Mouse (Mus musculus): Measurements from ENCODE around the gene Rundc3a. TPM values are rescaled to one million over a fixed set of nuclear protein-coding genes. Genes with fewer than 3 reads are reported as not detected.
"Not testable (repeated sequence)": the region's sequence is repeated elsewhere in the genome, so short reads cannot be mapped to it uniquely, and the experiment has no call there.

Rundc3a gene
- polyA plus RNA-seq, 1 experiment from 2014 or later = 115 TPM

DNA sequence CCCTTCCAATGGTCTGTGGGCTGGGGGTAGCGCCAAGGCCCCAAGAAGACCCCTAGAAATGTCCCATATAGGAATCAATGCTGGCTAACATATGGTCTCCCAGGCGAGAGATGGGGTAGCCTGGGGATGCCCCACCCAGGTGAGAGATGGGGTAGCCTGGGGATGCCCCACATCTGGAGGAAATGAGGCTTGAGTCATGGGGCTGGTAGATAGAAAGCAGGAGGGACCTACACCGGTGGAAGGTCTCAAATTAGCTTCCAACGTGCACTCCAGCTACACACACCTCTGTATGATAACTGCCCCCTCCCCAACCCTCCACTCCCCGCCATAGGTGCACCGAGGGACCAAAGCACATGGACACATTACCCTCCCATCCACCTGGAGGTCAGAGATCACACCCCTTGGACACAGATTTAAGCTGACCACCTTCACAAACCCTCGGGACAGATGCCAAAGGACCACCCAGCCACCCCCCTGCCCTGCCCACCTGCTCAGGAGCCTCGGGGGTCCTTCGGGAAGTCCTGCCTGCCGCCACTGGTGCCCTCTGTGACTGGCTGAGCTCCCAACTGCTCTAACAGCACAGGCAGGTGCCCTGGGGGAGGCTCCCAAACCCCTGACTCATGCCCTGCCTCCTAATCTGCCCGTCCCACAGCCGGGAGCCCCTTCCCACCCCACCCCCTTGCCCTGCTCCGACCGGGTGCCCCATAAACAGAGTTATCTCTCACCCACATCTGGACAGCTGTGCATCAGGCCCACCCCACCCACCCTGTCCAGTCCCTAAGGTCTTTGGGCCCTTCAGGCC, 28.4 kb upstream of the Rundc3a start:
- Histone ChIP-seq H3K9ac (ENCODE audit: low read length) (no peak overlapping the region), H3K36me3 (ENCODE audit: control insufficient read depth, insufficient read depth, low read length) (no peaks in the 10 kb centered on the region), H3K4me3 (ENCODE audit: low read depth, low read length) (no peak overlapping the region), H3K9me3 (replicated peaks; ENCODE audit: control insufficient read depth, low read length) (no peaks in the 10 kb centered on the region), H3K4me2 (ENCODE audit: low read length) (no peak overlapping the region), H3K27ac (ENCODE audit: low read depth, low read length) (no peak overlapping the region), H3K4me1 (ENCODE audit: control insufficient read depth, insufficient read depth, low read length) (no peaks in the 10 kb centered on the region), H3K27me3 (replicated peaks; ENCODE audit: control insufficient read depth, insufficient read depth, low read length) (no peaks in the 10 kb centered on the region)
- 79% methylated on average over 14 of the region's 14 CpGs for WGBS
- DNase-seq (ENCODE audit: low spot score) (no peak), ATAC-seq (no peak)

DNA sequence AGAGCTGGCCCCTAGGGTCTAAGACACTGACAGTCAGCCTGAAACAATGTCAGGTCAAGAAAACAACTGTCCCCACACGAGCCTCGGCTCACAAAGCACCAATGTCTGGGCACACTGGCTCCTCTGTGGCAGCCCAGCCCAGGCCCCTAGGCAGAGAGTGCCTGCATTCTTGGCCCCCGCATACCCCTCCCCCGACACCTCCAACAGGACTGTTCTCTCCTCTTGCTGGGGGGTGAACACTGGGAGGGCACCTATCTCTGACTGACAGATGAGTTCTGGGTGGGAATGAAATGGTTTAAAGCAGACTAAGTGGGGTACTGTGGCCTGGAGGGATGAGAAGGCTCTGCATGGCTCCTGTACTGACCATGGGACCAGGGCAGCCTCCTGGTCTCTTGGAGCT, 27.5 kb upstream of the Rundc3a start:
- DNase-seq (ENCODE audit: low spot score) = no peak
- WGBS = 49% methylated on average over 4 of the region's 4 CpGs
- no peaks in the 10 kb centered on the region for H3K4me1 ChIP-seq (ENCODE audit: control insufficient read depth, insufficient read depth, low read length)
- no peaks in the 10 kb centered on the region for H3K36me3 ChIP-seq (ENCODE audit: control insufficient read depth, insufficient read depth, low read length)
- no peak overlapping the region for H3K4me2 ChIP-seq (ENCODE audit: low read length)
- no peaks in the 10 kb centered on the region for H3K9me3 ChIP-seq (replicated peaks; ENCODE audit: control insufficient read depth, low read length)
- no peak overlapping the region for H3K9ac ChIP-seq (ENCODE audit: low read length)
- ATAC-seq = no peak
- H3K27ac ChIP-seq (ENCODE audit: low read depth, low read length) = no peak overlapping the region
- H3K27me3 ChIP-seq (replicated peaks; ENCODE audit: control insufficient read depth, insufficient read depth, low read length) = no peaks in the 10 kb centered on the region
- H3K4me3 ChIP-seq (ENCODE audit: low read depth, low read length) = no peak overlapping the region

DNA sequence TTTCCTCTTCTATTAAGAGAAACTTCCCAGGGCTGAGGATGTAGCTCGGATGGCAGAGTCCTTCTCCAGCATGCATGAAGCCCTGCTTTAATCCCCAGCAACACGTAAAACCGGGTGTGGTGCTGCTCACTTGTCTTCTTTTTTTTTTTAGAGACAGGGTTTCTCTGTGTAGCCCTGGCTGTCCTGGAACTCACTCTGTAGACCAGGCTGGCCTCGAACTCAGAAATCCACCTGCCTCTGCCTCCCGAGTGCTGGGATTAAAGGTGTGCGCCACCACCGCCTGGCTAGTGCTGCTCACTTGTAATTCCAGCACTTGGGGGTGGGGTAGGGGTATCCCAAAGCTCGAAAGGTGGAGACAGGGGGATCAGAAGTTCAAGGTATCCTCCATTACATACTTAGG, 27.1 kb upstream of the Rundc3a start, which contains the start of gene Slc4a1:
TSS of gene Slc4a1 (minus strand) at position 101 of the 400 bp plus-strand sequence.
- H3K4me3 ChIP-seq (ENCODE audit: low read depth, low read length); H3K4me1 ChIP-seq (ENCODE audit: control insufficient read depth, insufficient read depth, low read length); H3K36me3 ChIP-seq (ENCODE audit: control insufficient read depth, insufficient read depth, low read length); DNase-seq (ENCODE audit: low spot score); H3K9ac ChIP-seq (ENCODE audit: low read length); ATAC-seq; H3K9me3 ChIP-seq (replicated peaks; ENCODE audit: control insufficient read depth, low read length); H3K27ac ChIP-seq (ENCODE audit: low read depth, low read length); H3K27me3 ChIP-seq (replicated peaks; ENCODE audit: control insufficient read depth, insufficient read depth, low read length); H3K4me2 ChIP-seq (ENCODE audit: low read length): not testable (repeated sequence)
- 82% methylated on average over 8 of the region's 8 CpGs for WGBS

DNA sequence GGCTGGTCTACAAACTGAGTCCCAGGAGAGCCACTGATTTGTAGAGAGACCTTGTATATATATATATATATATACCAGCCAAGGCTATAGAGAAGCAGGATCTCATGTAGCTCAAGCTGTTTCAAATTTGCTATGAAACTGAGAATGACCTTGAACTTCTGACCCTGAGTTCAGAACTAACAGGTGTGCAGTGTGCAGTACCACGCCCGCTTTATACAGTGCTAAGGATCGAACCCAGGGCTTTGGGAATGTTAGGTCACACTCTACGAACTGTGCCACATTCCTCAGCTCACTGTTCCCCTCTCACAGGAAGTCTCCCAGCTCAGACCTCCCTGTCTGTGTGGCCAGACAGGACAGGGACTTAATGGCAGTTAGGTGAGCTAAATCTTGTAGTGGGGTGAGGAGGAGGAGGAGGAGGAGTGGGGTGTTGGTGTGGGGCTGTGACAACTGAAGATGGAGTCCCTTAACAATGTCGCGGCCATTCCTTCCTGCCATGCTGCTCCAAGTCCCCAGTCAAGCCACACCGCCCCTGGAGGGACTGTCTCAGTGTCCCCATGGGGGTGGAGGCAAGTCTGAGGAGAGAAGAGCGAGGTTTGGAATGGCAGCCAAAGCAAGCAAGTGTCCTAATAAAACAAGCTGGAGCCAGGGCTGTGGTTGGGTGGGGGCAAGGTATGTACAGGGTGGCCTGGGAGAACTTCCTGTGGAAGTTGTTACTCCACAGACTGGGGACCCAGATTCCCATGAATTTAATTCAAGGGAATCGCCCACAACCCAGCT, 25.5 kb upstream of the Rundc3a start:
- Histone ChIP-seq H3K4me3 (ENCODE audit: low read depth, low read length) (no peak overlapping the region), H3K9me3 (replicated peaks; ENCODE audit: control insufficient read depth, low read length) (no peaks in the 10 kb centered on the region), H3K4me2 (ENCODE audit: low read length) (no peak overlapping the region), H3K27me3 (replicated peaks; ENCODE audit: control insufficient read depth, insufficient read depth, low read length) (no peaks in the 10 kb centered on the region), H3K4me1 (ENCODE audit: control insufficient read depth, insufficient read depth, low read length) (no peaks in the 10 kb centered on the region), H3K9ac (ENCODE audit: low read length) (no peak overlapping the region), H3K27ac (ENCODE audit: low read depth, low read length) (no peak overlapping the region), H3K36me3 (ENCODE audit: control insufficient read depth, insufficient read depth, low read length) (no peaks in the 10 kb centered on the region)
- 83% methylated on average over 9 of the region's 9 CpGs for WGBS
- no peak for ATAC-seq
- DNase-seq (ENCODE audit: low spot score) = no peak

DNA sequence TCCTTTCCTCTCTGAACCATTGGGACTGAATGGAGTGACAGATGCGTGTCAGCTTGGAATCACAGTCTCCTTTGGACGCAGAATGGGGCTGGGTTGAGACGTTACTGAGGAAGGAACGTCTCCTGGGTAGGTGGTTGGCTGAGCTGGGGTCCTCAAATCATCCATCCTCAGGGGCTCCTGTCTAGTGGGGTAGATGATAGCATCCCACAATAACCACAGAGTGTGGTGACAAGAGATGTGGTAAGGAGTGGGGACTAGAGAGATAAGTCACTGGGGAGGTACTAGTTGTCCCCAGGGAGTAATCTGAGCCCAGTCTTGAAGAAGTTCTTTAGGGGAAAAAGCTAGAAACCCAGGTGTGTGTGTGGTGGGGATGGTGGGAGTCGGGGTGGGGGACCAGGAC, 24.9 kb upstream of the Rundc3a start:
- H3K4me2 ChIP-seq (ENCODE audit: low read length) = no peak overlapping the region
- H3K4me1 ChIP-seq (ENCODE audit: control insufficient read depth, insufficient read depth, low read length) = no peaks in the 10 kb centered on the region
- no peak overlapping the region for H3K27ac ChIP-seq (ENCODE audit: low read depth, low read length)
- WGBS = 78% methylated on average over 5 of the region's 5 CpGs
- no peak for DNase-seq (ENCODE audit: low spot score)
- no peak overlapping the region for H3K4me3 ChIP-seq (ENCODE audit: low read depth, low read length)
- no peak for ATAC-seq
- H3K9ac ChIP-seq (ENCODE audit: low read length) = no peak overlapping the region
- no peaks in the 10 kb centered on the region for H3K36me3 ChIP-seq (ENCODE audit: control insufficient read depth, insufficient read depth, low read length)
- no peaks in the 10 kb centered on the region for H3K27me3 ChIP-seq (replicated peaks; ENCODE audit: control insufficient read depth, insufficient read depth, low read length)
- H3K9me3 ChIP-seq (replicated peaks; ENCODE audit: control insufficient read depth, low read length) = no peaks in the 10 kb centered on the region

DNA sequence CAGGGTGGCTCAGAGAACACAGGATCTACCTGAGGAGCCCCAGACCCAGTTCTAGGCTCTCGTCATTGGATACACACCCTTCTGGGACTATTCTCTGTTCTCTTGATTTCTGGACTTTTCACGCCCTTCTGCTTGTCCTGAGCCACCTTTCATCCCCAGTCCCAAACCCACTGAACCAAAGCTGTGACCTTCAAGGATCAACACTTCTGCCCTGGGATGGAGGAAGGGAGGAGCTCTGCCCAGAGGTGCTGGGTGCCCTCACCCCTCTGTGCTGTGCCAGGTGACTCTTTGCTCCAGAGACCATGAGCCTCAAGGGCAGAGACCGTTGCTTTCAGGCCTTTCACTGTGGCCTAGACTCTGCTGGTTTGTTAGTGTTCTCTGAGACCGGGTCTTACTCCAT, 23.9 kb upstream of the Rundc3a start:
- no peak for ATAC-seq
- Histone ChIP-seq H3K27ac (ENCODE audit: low read depth, low read length) (no peak overlapping the region), H3K27me3 (replicated peaks; ENCODE audit: control insufficient read depth, insufficient read depth, low read length) (0 out of 2 replicates have a peak, but pooled peaks cover 4% of the 10 kb centered on the region), H3K4me2 (ENCODE audit: low read length) (no peak overlapping the region), H3K9me3 (replicated peaks; ENCODE audit: control insufficient read depth, low read length) (no peaks in the 10 kb centered on the region), H3K4me3 (ENCODE audit: low read depth, low read length) (no peak overlapping the region), H3K36me3 (ENCODE audit: control insufficient read depth, insufficient read depth, low read length) (no peaks in the 10 kb centered on the region), H3K4me1 (ENCODE audit: control insufficient read depth, insufficient read depth, low read length) (no peaks in the 10 kb centered on the region), H3K9ac (ENCODE audit: low read length) (no peak overlapping the region)
- no peak for DNase-seq (ENCODE audit: low spot score)
- 70% methylated on average over 4 of the region's 4 CpGs for WGBS

DNA sequence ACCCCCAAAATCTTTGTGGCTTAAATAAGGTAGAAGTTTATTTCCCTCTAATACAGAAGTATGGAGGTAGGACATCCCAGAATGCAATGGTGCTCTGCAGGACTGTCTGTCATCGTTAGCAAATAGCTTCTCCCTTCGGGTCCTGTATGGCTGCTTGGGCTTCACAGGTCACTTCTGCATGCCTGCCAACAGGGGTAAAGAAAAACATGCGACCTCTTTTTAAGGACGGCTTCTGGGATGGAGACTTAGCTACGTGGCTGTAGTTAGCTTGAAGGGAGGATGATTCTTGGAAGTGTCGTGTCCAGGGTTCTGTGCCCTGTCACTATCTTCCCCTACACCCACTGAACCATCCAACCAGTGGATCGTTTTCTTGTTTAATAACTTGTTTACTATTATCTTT, 22.9 kb upstream of the Rundc3a start:
- Histone ChIP-seq H3K4me1 (ENCODE audit: control insufficient read depth, insufficient read depth, low read length) (no peaks in the 10 kb centered on the region), H3K4me3 (ENCODE audit: low read depth, low read length) (no peak overlapping the region)
- 54% methylated on average over 7 of the region's 7 CpGs for whole genome bisulfite sequencing

DNA sequence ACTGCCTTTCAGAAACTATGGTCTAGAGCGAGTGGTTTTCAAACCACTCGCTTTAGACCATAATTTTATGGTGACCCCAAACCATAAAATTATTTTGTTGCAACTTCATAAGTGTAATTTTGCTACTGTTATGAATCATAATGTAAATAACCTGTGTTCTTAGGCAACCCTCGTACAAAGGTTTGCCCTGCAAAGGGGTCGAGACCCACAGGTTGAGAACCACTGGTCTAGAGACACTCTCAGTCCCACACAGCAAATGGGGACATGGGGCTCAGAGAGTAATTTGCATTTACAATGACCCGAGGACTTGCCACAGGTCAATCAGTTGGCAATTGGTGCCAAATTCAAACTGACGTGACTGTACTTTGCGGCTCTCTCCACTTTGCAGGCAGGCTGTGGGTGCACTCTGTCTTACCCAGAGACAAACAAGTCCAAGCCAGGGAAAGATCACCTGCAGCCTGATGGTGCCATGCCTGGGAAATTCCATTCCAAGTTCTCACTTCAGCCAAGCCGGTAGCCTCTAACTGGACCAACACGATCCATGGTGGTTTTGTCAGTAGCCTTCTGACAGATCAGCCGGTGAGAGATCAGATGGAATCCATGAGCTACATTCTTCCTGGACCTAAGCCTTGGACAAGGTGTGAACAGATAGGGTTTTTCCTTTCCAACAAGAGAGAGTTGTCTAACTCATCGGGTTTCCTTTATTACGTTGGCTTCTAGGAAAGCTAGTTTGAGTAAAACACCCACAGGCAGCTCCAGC, 21.1 kb upstream of the Rundc3a start:
- H3K36me3 ChIP-seq (ENCODE audit: control insufficient read depth, insufficient read depth, low read length) = no peaks in the 10 kb centered on the region
- ATAC-seq (no peak), DNase-seq (ENCODE audit: low spot score) (no peak)
- H3K4me3 ChIP-seq (ENCODE audit: low read depth, low read length) = no peak overlapping the region
- no peak overlapping the region for H3K9ac ChIP-seq (ENCODE audit: low read length)
- 0 out of 2 replicates have a peak, but pooled peaks cover 4% of the 10 kb centered on the region for H3K27me3 ChIP-seq (replicated peaks; ENCODE audit: control insufficient read depth, insufficient read depth, low read length)
- H3K4me1 ChIP-seq (ENCODE audit: control insufficient read depth, insufficient read depth, low read length) = peaks cover 9% of the 10 kb centered on the region
- no peak overlapping the region for H3K4me2 ChIP-seq (ENCODE audit: low read length)
- H3K9me3 ChIP-seq (replicated peaks; ENCODE audit: control insufficient read depth, low read length) = no peaks in the 10 kb centered on the region
- H3K27ac ChIP-seq (ENCODE audit: low read depth, low read length) = no peak overlapping the region
- WGBS = 88% methylated on average over 12 of the region's 12 CpGs

More for the DNA sequence above, 22.9 kb upstream of the Rundc3a start:
- Histone ChIP-seq H3K36me3 (ENCODE audit: control insufficient read depth, insufficient read depth, low read length) (no peaks in the 10 kb centered on the region), H3K9ac (ENCODE audit: low read length) (no peak overlapping the region), H3K27me3 (replicated peaks; ENCODE audit: control insufficient read depth, insufficient read depth, low read length) (0 out of 2 replicates have a peak, but pooled peaks cover 4% of the 10 kb centered on the region), H3K27ac (ENCODE audit: low read depth, low read length) (no peak overlapping the region), H3K9me3 (replicated peaks; ENCODE audit: control insufficient read depth, low read length) (no peaks in the 10 kb centered on the region), H3K4me2 (ENCODE audit: low read length) (no peak overlapping the region)
- DNase-seq (ENCODE audit: low spot score) (no peak), ATAC-seq (no peak)
